17 mouse cellular contexts compared by ENCODE assay signal in genomic region chr10:120189276-120189675, GRCm38 (mm10). TPM values are rescaled to one million over a fixed set of nuclear protein-coding genes. Genes with fewer than 3 reads are reported as not detected.
A peak's percentile ranks its signal among the peaks of the same experiment; 100 is the strongest.
DNase-seq lines count a peak whose midpoint lies in the region; ATAC-seq and TF ChIP-seq lines count a peak whose summit lies in the region.
"Had no signal": no experiment of that assay in that cellular context is flagged by ENCODE, and none has a peak within 500 bp of the region (broad histone marks: within the 10 kb centered on the region; RNA-seq: fewer than 3 reads in every experiment).

No protein-coding gene starts in this region.

- no peak overlapping the region for H3K4me3 ChIP-seq in thymus, adult 2 months (ENCODE audit: control insufficient read depth, insufficient read depth, low read length)
- no peak overlapping the region for H3K4me3 ChIP-seq in embryonic facial prominence, embryonic 10.5 days
- H3K4me3 ChIP-seq: limb, embryonic 13.5 days; neural tube, embryonic 12.5 days had no signal

- no peak for TF ChIP-seq CTCF in thymus, adult 2 months (IDR thresholded peaks at IDR 0.05; ENCODE audit: borderline replicate concordance, control insufficient read depth, extremely low read depth, insufficient read depth, low read length, poor library complexity)

- no peak for TF ChIP-seq POLR2A in thymus, adult 2 months (IDR thresholded peaks at IDR 0.05; ENCODE audit: control insufficient read depth, extremely low read depth, insufficient read depth, low read length, poor library complexity)

- DNase-seq in heart, adult 11 months = peak; percentile 64
- no peak for DNase-seq in heart, adult 8-10 months (ENCODE audit: low spot score)
- DNase-seq in thymus, adult 2 months = peak; percentile 10
- no peak for DNase-seq in thymus, postnatal 14 days
- DNase-seq in gastrocnemius, adult 18-20 months (ENCODE audit: low spot score) = no peak
- no peak for DNase-seq in embryonic facial prominence, embryonic 10.5 days (ENCODE audit: low spot score)
- no peak for DNase-seq in lung, adult 18-20 months
- DNase-seq: cerebellum, adult 11-12 months; gastrocnemius, postnatal 36 days; lung, postnatal 14 days; midbrain, embryonic 14.5 days had no signal

- no peaks in the 10 kb centered on the region for H3K27me3 ChIP-seq in thymus, adult 2 months (ENCODE audit: control insufficient read depth, insufficient read depth, low read length)
- no peaks in the 10 kb centered on the region for H3K27me3 ChIP-seq in embryonic facial prominence, embryonic 10.5 days (replicated peaks; ENCODE audit: low read depth, poor library complexity, severe bottlenecking)
- H3K27me3 ChIP-seq: limb, embryonic 13.5 days; neural tube, embryonic 12.5 days had no signal

- WGBS in thymus, adult 2 months = 4% methylated on average over 11 of the region's 11 CpGs
- WGBS in embryonic facial prominence, embryonic 10.5 days = 69% methylated on average over 11 of the region's 11 CpGs

- ATAC-seq in megakaryocyte, adult 5-6 weeks (ENCODE audit: poor library complexity, severe bottlenecking) = peak; percentile 80
- ATAC-seq: forebrain, embryonic 16.5 days; intestine, postnatal 0 days had no signal

- no peaks in the 10 kb centered on the region for H3K36me3 ChIP-seq in thymus, adult 2 months (ENCODE audit: control insufficient read depth, insufficient read depth, low read length)
- no peaks in the 10 kb centered on the region for H3K36me3 ChIP-seq in embryonic facial prominence, embryonic 10.5 days (replicated peaks)
- H3K36me3 ChIP-seq: limb, embryonic 13.5 days; neural tube, embryonic 12.5 days had no signal

- H3K27ac ChIP-seq in thymus, adult 2 months (ENCODE audit: control insufficient read depth, insufficient read depth, low read length) = no peak overlapping the region
- no peak overlapping the region for H3K27ac ChIP-seq in embryonic facial prominence, embryonic 10.5 days (replicated peaks)
- H3K27ac ChIP-seq: hindbrain, embryonic 14.5 days; limb, embryonic 13.5 days; neural tube, embryonic 12.5 days had no signal

- H3K9me3 ChIP-seq in embryonic facial prominence, embryonic 10.5 days = no peaks in the 10 kb centered on the region
- H3K9me3 ChIP-seq: neural tube, embryonic 12.5 days had no signal

- H3K4me1 ChIP-seq in thymus, adult 2 months (replicated peaks; ENCODE audit: control insufficient read depth, insufficient read depth, low read length) = peaks cover 12% of the 10 kb centered on the region
- peaks cover 5% of the 10 kb centered on the region; the same call in 1 of the 2 replicates for H3K4me1 ChIP-seq in embryonic facial prominence, embryonic 10.5 days
- H3K4me1 ChIP-seq: limb, embryonic 13.5 days; neural tube, embryonic 12.5 days had no signal

RNA-seq across cellular contexts. Expression of gene Tmbim4, which starts 12.1 kb away (rescaled TPM):
- total RNA-seq in heart, adult 8-10 months (2022) = 100 to 1,000 TPM; 101 to 113 (median 108) TPM
- polyA plus RNA-seq in thymus, adult 2 months (2012; rRNA removed) = 138 and 155 TPM in 2 replicates
- 91.3 and 112 TPM in 2 replicates for total RNA-seq in megakaryocyte, adult 5-6 weeks (2015)
- 97.0 and 100 TPM in 2 replicates for total RNA-seq in megakaryocyte, adult 5-6 weeks (2017)
- total RNA-seq in gastrocnemius, adult 18-20 months (2021) = 10 to 100 TPM; 76.7 to 79.2 TPM
- 82.2 and 82.4 TPM in 2 replicates for polyA plus RNA-seq in embryonic facial prominence, embryonic 10.5 days (2016; fragmentation: Nextera tagmentation; extraction: Ambion mirVana)

RNA-seq across cellular contexts. Expression of gene Irak3, which starts 12.7 kb away (rescaled TPM):
- 1 to 10 TPM; 2.6 to 3.9 (median 3.0) TPM for total RNA-seq in heart, adult 8-10 months (2022)
- 1.6 and 2.3 TPM in 2 replicates for polyA plus RNA-seq in thymus, adult 2 months (2012; rRNA removed)
- 75.8 and 77.8 TPM in 2 replicates for total RNA-seq in megakaryocyte, adult 5-6 weeks (2015)
- 30.4 and 35.9 TPM in 2 replicates for total RNA-seq in megakaryocyte, adult 5-6 weeks (2017)
- total RNA-seq in gastrocnemius, adult 18-20 months (2021) = 1 to 10 TPM; 1.9 to 2.9 TPM
- polyA plus RNA-seq in embryonic facial prominence, embryonic 10.5 days (2016; fragmentation: Nextera tagmentation; extraction: Ambion mirVana) = 0.72 and 0.96 TPM in 2 replicates

RNA-seq across cellular contexts. Expression of gene Llph, which starts 37.6 kb away (rescaled TPM):
- 10 to 100 TPM in 1 of 4 experiments, 1 to 10 TPM in 3; 8.6 to 12.7 (median 9.3) TPM for total RNA-seq in heart, adult 8-10 months (2022)
- polyA plus RNA-seq in thymus, adult 2 months (2012; rRNA removed) = 5.3 and 5.8 TPM in 2 replicates
- total RNA-seq in megakaryocyte, adult 5-6 weeks (2015) = 41.4 and 49.0 TPM in 2 replicates
- 48.6 and 49.8 TPM in 2 replicates for total RNA-seq in megakaryocyte, adult 5-6 weeks (2017)
- 10 to 100 TPM; 15.9 to 17.3 TPM for total RNA-seq in gastrocnemius, adult 18-20 months (2021)
- polyA plus RNA-seq in embryonic facial prominence, embryonic 10.5 days (2016; fragmentation: Nextera tagmentation; extraction: Ambion mirVana) = 68.1 and 70.4 TPM in 2 replicates

Comparison
In these comparisons a context has a peak if more than half of its experiments do, and no peak if none do; other contexts are left out.
1. DNase-seq: peak in heart, adult 11 months (single experiment) and thymus, adult 2 months (single experiment); none in heart, adult 8-10 months (single experiment), thymus, postnatal 14 days (single experiment), gastrocnemius, adult 18-20 months (single experiment), embryonic facial prominence, embryonic 10.5 days (single experiment) and lung, adult 18-20 months (0 of 2).
2. RNA of gene Irak3, which starts 12.7 kb away (total RNA-seq): 30.4 to 77.8 TPM in megakaryocyte, adult 5-6 weeks; 2.6 to 3.9 TPM in heart, adult 8-10 months and 1.9 to 2.9 TPM in gastrocnemius, adult 18-20 months; every median in the first group is over 4 times any median in the second.